Mouse (Mus musculus): ENCODE measurements around the gene Swap70.
"Not testable (repeated sequence)": the region's sequence is repeated elsewhere in the genome, so short reads cannot be mapped to it uniquely, and the experiment has no call there.

Swap70 gene

DNA sequence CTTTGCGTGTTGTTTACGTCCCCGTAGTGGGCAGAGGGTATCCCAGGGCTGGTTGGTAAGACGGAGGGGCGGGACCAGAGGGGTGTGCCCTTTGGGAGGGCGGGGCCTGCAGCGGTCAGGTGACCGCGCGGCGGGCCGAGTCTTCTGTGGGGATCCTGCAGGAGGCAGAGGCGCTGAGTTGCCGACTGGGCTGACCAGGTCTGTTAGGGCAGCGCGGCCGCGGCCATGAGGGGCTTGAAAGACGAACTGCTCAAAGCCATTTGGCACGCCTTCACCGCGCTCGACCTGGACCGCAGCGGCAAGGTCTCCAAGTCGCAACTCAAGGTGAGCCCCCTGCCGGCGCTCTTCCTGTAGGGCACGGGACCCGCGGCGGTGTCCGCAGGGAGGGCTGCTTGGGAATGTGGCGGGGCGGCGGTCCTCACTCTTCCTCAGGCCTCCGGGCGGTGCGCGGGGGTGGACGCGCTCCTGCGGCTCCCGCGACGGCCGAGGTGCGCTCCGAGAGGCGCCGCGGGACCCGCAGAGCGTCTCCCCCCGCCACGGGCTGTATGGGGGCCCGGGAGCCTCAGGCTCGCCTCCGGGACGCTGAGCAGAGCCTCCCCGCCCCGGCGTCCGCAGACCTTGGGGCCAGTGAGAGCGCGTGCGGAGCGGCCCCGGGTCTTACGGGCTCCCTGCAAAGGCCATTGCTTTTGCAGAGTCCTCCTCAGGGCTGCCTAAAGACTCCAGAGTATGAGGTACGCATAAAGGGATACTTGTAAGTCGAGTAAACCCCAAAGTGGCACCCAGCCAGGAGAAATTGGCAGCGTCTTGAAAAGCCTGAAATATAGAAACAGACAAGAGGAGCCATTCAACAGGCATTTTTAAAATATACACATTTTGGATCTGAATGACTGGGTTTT lies at the start of gene Swap70:
TSS of gene Swap70 (plus strand) at position 126 of the 896 bp plus-strand sequence.
- DNase-seq (ENCODE audit: low spot score), result peak; percentile 81

DNA sequence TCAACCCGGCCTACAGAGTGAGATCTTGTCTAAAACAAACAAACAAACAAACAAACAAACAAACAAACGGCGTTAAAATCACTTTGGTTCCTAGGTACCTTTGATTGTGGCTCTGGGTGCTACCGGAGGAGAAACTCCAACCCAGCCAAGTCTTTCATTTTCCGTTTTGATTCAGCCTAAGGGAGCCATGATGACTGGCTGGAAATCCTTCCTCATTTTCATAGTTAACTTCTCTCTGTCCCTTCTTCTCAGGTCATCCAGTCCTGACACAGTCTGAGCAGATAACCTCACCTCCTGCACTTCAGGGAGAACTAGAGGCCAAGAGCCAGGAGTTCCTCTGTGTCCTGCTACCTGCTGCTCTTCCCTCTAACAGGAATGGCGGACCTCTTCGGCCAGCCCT lies 42.3 kb upstream of the Swap70 start:
- no peak for DNase-seq (ENCODE audit: low spot score)

DNA sequence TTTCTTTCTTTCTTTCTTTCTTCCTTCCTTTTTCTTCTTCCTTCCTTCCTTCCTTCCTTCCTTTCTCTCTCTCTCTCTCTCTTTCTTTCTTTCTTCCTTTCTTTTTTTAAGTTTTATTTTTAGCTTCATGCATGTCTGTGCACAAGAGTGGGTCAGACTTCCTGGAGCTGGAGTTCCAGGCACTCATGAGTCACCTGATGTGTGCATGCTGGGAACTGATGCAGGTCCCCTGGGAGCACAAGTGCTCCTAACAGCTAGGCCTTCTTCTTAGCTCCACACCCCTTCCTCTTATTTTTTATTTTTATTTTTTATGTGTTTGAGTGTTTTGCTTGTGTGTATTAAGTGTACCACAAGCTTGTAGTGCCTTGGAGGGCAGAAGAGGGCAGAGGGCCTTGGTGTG lies 40.9 kb upstream of the Swap70 start:
- DNase-seq (ENCODE audit: low spot score), result no peak

DNA sequence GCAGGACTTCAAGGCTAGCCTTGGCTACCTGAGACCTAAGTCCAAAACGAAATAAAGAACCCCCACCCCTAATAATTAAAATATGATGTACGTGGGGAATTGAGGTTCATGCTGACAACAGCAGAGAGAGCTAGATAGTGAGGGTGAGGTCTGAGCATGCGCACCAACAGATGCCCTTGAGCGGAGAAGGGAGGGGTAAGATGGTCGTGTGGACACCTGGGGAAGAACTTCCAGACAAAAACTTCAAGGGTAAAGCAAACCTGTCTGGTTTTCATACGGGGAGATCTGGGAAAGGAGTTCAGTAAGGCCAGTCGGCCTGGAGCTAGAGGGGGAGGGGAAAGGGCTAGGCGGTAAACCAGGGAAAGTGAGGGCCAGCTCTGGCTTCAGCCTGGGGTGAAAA lies 40.1 kb upstream of the Swap70 start:
- DNase-seq (ENCODE audit: low spot score), result no peak

DNA sequence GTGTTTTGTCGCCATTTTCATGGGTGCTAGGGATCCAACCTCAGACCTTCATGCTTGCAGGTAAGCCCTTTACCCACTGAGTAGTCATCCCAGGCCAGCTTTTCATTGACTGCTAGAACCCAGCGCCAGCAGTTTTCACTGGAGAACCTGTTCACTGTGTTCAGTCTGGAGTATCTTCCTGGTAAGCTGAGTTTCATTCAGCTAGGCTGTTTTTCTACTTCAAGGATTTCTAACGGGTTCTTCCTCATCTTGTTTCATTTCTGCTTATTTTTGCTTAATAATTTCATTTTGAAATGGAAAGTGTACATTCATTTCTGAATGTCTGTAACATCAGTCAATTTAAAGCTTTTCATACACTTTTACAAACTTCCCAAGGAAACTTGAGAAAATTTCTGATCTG lies 36.9 kb upstream of the Swap70 start:
- no peak for DNase-seq (ENCODE audit: low spot score)

DNA sequence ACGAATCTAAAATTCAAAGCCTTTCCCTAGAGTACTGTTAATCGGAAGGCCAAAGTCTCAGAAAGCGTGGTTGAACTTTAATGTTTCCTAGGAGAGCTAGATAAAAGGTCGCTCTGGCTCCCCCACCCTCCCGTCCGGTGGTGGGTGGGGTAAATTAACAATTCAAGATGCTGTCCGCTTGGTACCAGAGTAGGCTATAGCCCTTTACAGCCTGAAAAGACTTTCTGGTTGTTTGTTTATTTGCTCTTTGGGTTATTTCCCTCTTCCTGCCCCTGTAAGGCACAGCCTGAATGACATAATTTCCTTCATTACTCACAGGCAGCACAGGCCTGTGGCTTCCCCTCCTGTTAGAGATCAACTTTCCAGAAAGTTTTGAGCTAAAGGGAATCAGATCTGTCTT lies 31.6 kb upstream of the Swap70 start:
- no peak for DNase-seq (ENCODE audit: low spot score)

DNA sequence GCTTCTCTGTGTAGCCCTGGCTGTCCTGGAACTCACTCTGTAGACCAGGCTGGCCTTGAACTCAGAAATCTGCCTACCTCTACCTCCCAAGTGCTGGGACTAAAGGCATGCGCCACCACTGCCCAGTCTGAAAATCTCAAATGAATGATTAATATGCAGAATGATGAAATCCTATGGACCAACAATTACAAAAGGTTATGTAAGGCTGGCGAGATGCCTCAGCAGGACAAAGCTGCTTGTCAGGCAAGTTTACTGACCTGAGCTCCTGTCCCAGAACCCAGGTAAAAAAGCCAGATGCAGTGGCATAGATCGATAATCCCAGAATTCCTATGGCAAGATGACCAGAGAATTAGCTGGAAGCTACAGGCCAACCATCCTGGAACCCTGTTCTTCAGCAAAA lies 28.3 kb upstream of the Swap70 start:
- no peak for DNase-seq (ENCODE audit: low spot score)

DNA sequence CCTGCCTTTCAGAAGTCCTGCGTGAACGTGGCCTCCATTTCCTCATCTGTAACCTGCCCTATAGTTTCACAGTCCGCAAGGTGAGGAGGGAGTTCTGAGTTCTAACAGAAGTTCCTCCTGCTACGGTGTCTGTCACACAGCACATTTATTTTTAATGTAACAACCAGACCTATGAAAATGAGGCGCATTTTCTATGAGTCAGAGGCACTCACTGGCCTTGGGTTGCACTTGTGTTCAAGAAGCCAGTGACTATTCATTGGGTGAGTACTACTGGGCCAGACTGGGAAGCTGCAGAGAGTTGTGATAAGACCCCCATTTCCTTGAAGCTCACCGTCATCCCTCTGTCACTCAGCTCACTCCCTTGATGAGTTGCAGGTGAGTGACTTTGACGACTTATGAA lies 24.3 kb upstream of the Swap70 start:
- no peak for DNase-seq (ENCODE audit: low spot score)

DNA sequence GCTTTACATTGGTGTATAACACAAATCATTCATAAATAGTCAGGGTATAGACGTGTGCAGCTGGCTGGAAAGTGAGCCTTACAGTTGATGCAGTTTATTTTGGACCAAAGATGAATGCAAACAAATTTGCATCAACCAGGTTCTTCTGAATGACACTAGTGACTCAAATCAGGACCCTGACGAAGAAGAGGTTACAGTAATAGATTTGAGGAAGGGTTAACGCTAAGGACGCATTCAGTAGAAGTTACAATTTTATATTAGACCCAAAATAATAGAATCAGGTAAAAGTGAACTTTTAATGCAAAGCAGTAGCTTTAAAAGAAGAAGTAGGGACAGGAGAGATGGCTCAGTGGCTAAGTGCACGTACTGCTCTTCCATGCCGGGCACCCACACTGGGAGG lies 19.6 kb upstream of the Swap70 start:
- DNase-seq (ENCODE audit: low spot score), result no peak

DNA sequence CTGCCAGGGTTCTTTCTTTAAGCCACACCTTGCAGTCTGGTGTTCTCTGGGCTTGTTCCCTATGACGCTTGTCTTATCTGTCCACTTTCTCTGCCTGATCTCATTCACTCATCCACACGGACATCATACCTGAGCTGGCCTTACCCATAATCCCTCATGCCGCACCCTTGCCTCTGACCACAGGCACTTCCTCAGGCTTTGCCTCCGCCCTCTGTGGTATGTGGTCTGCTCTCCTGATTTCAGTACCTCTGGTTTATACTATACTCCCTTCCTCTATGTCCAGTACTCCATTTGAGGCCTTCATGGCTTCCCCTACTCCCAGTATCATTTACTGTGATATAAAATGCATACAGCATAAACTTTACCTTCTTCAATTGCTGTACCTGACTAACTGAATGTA lies 17.3 kb upstream of the Swap70 start:
- no peak for DNase-seq (ENCODE audit: low spot score)

DNA sequence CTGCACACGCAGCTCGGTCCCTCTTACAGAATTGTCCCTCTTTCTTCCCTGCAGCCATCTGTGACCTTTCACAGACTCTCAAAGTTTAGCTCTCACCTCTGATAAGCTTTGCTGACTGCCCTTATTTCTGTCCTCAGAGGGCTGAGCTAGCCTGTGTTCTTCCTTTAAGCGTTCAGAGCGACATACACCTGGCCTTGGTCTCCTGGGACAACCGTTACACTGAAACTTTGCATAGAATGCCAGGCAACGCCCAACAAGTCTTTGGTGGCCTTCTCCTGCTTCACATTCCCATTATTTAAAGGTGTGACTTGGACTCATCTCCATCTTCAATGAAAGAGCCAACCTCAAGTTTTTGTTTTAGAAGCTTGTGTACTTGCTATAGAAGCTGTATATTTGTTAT lies 13.2 kb upstream of the Swap70 start:
- DNase-seq (ENCODE audit: low spot score), result no peak

DNA sequence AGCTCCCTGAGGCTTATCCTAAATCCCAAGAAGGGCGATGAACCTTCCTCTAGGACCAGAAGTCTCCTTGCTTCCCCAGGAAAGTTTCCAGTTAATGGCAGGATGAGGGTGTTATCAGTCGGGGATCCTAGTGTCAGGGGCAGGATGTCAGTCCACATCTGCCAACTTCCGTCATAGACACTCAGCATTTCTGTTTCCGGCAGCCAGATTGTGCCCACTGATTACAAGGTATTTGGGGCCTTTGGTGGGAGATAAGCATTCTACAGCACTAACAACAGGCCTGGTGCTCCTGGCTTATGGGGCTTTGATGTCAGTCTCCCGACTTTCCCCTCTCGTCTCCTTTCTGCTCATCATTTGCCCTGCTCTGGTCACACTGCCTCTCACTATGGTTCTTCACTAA lies 12.1 kb upstream of the Swap70 start:
- no peak for DNase-seq (ENCODE audit: low spot score)

DNA sequence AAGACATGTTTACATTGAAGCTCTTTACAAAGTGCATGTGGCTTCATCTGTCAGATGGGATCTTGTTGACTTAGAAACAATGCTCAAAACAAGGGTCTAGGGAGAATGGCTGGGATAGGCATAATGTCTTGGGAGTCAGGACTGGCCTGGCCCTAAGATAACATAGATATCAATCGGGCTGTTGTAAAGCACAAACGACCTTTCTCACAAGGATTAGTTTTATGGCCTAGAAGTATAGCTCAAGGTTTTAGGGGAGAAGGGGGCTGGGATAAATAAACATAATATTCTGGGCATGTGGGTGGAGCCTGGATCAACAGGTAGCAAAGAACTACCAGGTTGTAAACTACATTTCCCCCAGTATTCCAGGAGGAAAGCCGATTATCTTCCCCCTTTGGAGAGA lies 10.5 kb upstream of the Swap70 start:
- no peak for DNase-seq (ENCODE audit: low spot score)

DNA sequence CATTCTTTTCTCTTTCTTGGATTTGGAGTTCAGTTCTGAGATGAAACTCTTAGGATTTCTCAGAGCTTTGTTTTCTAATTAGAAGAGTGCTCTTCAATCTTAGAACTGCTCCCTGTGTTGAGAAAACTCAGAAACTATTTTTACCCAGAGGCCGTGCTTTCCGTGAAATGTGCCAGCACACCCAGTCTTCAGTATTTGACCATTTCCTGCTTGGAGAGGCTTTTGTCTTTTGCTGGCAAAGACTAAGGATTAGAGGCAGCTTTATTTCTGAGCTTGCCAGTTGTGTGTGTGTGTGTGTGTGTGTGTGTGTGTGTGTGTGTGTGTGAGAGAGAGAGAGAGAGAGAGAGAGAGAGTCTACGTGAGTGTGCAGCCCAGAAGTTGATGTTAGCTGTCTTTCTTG lies 6.6 kb upstream of the Swap70 start:
- DNase-seq (ENCODE audit: low spot score), result no peak

DNA sequence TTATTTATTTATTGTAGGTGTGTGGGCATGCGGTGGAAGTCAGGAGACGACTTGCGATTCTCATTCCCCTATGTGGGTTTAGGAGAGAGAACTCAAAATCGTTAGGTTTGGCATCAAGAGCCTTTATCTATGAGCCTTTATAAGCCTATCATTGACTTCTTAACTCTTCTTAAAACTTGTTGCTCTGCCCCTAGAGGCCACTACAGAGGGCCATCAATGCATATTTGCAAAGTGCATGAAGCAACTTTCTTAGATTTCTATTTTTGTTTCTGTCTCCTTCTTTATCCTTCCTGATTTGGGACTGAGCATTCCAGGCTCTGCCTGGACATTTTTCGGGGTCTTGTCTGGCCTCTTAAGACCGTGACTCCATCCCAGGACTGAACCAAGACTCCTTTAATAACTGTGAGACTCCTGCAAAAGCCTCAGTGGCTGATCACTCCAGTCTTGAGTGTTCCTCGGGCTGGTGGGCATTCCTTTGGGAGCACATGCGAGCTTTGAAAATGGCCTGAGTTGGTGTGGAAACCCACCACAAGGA lies 393 bp upstream of the Swap70 start:
- no peak for DNase-seq (ENCODE audit: low spot score)

DNA sequence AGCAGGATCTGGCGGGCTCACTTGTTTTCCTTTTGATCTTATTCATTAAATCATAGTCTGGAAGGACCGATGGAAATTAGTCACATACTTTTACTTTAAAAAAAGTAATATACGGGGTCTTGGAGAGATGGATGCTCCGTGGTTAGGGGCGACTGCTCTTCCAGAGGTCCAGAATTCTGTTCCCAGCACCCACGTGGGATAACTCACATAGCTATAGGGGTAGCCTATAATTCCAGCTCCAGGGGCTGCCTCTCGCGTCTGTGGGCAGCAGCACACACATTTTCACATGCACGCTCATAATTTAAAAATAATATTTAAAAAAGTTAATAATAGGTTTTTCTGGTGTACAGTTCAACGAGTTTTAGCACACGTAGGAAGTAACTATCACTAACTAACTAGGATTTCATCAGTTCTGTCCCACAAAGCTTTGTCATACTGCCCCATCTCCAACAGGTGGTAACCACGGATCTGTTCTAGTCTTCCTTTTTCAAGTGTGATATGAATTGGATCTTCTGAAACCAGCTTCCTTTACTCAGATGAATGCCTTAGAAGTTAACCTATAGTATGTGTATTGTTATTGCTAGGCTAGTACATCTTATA lies 1.2 kb downstream of the Swap70 start:
- DNase-seq (ENCODE audit: low spot score), result no peak

DNA sequence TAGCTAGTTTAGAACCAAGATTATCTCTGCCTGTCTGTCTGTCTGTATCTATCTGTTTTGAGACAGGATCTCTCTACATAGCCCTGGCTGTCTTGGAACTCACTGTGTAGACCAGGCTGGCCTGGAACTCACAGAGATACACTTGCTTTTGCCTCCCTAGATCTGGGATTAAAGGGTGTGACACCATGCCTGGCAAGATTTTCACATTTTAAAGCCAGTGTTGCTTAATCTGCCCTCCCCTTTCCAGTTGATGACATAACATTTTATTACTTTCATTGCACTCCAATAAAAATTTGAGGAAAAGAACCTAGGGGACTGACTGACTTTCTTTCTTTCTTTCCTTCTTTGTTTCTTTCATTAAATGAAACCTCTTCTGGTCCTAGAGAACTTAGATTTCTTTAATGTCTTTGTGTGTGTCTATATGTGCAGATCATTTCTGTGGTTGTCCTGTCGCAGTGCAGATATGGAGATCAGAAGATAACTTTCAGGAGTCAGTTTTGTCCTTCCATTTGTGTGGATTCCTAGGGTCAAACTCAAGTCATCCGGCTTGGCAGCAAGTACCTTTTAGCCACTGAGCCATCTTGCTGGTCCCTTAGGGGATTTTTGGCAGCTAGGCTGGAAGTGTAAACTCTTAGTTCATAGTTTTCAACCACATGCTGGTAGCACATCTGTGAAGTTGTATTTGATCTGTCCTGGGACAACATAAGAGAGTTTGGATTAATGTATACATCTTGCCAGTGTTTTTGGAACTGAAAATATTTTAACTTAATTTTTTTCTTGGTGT lies 2.4 kb downstream of the Swap70 start:
- no peak for DNase-seq (ENCODE audit: low spot score)

DNA sequence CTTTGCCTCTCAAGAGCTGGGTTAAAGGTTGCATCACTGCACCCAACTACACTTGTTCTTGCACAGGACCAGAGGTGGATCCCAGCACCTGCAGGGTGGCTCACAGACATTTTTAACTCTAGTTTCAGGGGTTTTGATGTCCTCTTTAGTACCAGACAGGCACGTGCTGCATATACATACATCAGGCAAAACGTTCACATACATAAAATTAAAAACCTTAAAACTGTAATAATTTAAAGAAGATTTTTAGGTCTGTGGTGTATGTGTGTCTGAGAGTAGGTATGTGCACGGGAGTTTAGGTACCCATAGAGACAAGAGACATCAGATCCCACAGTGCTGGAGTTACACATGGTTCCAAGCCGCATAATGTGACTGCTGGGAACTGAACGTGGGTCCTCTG lies 5.0 kb downstream of the Swap70 start:
- no peak for DNase-seq (ENCODE audit: low spot score)

DNA sequence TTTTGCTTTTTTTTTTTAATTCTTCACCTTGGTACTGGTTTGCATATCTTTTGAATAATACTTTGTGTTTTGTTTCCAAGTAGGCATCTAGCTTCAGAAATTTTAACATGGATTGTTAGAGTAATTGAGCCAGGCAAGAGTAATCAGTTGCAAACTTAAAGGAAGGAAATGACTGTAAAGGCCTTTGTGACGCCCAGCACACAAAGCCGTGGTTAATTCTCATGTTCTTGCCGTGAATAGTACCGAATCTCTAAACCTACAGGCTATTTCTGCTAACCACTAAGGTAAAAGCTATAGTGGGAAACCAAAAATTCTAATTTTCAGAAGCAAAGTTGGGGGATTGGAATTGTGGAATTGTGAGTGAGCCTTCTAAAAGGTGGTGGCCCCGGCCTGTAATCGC lies 8.5 kb downstream of the Swap70 start:
- DNase-seq (ENCODE audit: low spot score), result no peak

DNA sequence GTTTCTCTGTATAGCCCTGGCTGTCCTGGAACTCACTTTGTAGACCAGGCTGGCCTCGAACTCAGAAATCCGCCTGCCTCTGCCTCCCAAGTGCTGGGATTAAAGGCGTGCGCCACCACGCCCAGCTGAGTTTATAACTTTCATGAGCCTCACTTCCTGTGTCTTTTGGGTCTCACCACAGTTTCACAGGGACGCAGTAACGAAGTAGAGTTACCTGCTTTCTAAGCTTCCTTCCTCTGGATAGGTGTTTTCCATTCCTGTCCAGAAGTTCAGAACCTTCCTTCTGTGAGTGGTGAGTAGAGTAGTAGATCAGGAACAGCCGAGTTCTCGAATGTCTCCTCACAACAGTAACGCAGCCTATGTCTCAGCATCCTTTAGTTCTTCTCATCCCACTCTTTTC lies 9.6 kb downstream of the Swap70 start:
- not testable (repeated sequence) for DNase-seq (ENCODE audit: low spot score)

DNA sequence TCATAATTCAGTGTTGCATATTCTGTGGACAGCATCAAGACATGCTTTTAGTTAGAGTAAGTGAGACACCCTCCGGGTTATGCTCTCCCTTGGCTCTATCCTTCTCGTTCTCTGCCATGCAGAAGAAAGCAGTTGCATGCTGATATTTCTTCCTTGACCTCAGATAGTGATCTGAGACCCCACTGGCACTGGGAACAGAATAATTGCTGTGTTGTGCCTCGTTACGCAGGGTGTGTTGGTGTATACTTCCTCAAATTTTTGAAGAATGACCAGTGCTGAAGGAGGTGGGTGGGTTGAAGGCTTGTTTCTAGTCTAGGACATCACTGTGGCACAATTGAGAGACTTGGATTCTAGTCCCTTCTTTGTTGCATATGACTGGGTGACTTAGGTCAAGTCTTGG lies 14.6 kb downstream of the Swap70 start:
- no peak for DNase-seq (ENCODE audit: low spot score)

DNA sequence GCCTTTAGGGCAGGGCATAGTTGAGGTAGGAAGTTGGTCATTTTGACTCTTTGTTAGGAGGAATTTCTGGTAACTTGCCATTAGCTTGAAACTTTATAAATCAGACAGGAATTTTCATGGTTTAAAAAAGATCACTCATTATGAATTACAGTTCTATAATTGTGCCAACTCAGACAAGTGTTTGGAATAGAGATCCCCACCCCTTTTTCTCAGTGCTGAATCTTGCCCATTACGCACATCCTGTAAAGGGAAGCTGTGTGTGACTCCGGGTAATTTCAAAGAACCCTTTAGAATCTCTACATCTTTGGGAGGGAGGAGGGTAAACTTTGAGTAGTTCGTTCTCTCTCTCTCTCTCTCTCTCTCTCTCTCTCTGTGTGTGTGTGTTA lies 15.9 kb downstream of the Swap70 start:
- no peak for DNase-seq (ENCODE audit: low spot score)

Measured in urinary bladder, postnatal 25 days (tissue).